Mouse (Mus musculus): ENCODE data around the gene Hsf5.

The Hsf5 gene

DNA sequence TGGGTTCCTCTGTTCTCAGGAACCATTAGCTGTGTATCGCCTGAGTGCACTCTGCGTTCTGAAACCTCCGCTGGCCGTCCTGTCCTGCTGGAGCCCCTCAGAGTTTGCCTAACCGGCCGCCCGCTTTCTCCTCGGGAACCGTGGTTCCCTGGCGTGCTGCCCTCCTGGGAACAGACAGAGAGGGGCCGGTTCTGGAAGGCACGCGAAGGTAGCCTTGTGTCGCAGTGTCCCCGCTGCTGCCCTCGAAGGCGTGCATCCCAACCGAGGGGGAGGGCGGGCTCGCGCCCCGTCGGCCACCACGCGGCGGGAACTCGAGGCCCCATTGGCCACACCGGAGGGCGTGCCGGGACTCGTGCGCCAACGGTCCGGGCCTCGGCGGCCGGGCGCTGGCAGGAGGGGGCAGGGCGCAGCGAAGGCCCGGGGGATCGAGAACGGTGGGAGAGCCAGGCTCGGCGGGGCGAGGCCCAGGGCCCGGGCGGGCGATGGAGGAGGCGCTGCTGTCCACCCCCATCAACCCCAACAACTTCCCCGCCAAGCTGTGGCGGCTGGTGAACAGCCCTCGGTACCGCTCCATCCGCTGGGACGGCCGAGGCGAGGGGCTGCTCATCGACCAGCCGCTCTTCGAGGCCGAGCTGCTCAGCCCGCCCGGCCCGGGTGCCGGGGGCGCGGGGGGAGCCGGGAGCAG is at the start of gene Hsf5:
Gene Hsf5 (plus strand): TSS at position 375 of the 685 bp plus-strand sequence.
- no peak for DNase-seq

DNA sequence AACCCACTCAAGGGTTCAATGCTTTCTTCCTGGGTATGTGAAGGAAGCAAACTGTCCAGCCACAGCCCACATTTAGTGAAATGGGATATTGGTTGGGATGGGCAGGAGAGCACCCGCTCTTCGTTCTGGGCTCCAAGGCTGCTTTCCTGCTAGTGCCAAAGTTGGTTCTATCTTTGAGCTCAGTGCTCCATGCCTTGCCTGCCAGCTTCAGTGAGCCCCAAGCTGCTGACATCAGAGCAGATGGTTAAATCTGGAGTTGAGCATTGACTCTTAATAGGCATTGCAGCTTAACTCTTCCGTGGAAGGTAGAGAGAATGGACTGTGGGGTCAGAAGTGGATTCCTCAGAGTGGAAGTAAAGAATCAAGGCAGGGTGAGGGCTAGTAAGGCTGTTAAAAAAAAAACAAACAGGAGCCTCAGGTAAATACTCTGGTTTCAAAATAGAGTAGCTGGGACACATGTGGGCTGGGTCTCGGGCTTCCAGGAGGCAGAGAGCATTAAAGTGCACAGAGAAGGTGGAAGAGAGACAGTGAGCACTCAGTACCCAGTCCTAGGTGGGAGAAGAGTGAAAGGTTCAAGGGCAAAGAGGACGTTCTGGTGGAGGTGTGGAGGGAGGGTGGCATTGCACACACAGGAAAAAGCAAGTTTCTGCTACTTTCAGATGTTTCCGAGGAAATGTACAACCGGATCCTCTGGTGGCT is 48.6 kb upstream of the Hsf5 start, which contains the start of gene Sept4:
Gene Sept4 (plus strand): TSS at position 649 of the 699 bp plus-strand sequence.
- DNase-seq = no peak

DNA sequence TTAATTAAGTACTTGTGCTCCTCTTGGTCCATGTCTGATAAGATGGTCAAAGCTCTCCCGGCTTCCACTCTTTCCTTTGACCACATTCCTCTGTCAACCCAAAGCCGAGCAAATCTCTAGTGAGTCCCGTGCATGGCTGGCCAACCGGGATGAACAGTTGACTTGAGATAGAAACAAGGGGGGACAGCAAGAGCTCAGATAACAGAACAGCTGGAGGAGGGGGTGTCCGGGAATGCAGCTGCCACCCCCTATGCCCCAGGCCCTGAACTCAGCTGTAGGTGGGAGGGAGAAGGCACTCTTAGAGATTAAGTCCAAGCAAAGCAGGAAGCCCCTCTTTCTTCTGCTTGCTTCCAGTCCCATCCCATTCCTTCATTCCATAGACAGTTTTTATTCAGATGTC is 46.2 kb upstream of the Hsf5 start:
- no peak for DNase-seq

DNA sequence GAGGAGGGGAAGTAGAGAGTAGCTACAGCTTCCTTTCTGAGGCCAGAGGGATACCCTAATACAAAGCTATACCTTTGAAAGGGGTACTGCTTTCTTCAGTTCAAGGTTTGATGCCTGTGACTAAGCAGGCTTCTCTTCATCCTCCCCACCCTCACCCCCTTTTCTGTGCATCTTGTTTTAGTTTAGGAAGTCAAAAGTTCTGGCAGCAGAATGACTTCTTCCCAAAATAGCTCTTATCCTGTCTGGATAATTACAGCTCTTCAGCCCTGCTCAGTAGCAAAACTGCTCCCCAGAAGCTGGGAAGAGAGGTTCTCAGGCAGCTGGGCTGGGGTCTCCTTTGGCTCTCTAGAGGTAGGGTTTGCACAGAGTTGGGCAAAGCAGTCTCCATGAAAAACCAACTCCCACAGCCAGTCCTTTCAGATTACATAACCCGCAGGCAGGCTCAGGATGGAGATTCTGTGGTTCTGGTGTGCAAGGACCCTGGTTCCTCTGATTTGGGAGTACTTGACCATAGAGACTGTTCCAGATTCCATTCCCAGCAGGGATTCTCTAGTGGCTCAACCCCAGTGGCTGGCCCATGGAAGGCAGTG is 45.5 kb upstream of the Hsf5 start:
- DNase-seq = no peak

DNA sequence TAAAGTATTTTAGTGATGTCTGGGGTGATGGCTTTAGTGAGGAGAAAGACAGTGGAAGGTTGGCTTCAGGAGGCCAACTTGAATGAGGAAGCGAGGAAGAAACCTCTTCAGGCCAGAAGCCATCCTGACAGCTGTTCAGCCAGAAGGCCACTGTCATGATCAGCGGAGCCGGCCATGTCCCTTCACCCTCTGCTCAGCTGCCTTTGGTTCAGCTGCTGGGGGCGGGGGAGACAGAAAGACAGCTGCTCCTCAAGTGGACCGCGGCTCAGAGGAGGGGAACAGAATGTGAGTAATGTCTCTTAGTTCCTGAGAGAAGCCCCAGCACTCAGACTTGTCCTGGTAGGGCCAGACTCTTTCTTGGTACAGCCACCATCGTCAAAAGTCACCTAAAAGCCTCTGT is 43.2 kb upstream of the Hsf5 start:
- no peak for DNase-seq

DNA sequence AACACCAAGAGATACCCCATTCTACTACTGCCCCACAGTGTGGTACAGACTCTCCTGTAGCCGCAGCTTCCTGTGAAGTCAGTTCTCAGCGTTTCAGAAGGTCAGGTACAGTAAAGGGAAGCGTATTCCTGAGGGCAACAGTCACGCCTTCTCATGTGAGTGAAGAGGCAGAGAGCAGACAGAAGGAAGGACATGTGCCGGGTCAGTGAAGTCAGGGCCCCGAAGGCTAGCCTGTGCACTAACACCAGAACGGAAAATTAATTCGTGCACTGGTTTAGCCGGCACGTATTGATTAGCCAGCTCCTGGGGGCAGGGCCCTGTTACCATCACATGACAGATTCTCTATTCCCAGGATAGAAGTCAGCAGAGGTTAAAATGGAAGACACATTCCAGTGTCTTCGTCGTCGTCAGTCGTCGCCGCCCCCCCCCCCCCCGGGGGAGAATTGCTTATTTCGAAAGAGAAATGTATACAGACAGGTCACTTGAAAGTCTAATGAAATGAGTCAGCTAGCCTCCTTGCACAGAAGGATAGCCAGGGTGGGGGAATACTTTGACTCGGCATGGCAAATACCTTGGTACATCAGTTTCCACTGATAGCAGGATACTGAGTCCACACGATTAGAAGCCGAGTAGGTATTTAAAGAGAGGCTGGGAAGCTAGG is 42.3 kb upstream of the Hsf5 start:
- DNase-seq = no peak

DNA sequence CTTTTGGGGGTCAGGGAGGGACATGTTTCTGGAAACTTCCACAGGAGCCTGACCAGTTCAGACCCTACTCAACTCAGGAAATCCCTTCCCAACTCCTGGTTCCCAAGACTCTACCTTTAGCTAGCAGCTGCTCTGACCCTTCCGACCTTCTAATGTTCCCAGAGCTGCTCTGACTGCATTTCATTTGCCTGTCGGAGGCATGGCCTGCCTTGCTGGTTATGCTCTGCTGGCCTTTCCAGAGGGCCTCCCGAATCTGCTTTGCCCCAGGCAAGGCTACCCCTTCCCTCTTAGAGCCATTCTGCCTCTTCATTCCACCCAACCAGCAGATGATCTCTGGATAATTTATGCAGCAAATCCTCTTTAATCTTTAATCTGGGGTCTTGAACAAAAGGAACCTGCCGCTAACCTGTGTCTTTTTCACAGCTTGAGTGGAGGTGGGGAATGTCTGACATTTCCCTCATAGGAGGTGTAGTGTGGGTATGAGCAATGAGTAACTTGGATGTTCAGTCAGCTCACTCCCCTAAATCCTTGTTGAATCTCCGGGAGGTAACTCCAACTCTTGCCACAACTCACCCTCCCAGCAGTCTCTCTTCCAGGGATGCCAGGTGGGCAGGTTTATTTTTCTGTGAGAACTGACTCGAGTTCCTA is 39.2 kb upstream of the Hsf5 start:
- DNase-seq = no peak

DNA sequence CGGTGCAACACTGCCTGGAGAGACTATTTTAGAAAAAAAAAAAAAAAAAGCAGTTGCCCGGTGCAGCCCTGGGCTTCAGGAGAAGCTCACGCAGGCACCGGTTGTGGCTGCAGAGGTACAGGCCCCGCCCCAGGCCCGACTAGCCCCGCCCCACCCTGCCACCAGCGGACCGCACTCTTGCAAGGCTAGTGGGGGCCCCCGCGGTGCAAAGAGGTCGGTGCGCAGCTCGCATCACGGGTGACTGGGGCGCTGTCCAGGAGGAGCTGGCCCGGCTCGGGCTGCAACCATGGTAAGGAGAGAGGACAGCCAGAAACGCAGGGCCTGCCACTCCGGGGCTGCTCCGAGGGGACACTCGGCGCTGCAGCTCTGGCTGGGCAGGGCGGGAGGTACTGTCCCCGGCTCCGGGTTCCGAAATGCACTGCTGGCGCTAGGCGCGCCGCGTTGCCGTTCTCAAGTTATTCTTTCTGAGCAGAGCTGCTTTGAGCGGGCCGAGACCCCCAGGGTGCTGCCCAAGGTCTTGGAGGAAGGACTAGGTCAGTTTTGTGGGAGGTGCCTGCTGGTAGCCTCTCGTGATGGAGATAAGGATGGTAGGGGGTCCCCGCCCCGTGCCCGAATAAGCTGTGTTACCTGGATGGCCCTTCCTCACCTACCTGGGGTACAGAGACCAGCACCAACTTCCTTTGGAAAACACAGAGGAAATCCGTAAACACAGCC is 38.6 kb upstream of the Hsf5 start:
- DNase-seq = peak; percentile 77

DNA sequence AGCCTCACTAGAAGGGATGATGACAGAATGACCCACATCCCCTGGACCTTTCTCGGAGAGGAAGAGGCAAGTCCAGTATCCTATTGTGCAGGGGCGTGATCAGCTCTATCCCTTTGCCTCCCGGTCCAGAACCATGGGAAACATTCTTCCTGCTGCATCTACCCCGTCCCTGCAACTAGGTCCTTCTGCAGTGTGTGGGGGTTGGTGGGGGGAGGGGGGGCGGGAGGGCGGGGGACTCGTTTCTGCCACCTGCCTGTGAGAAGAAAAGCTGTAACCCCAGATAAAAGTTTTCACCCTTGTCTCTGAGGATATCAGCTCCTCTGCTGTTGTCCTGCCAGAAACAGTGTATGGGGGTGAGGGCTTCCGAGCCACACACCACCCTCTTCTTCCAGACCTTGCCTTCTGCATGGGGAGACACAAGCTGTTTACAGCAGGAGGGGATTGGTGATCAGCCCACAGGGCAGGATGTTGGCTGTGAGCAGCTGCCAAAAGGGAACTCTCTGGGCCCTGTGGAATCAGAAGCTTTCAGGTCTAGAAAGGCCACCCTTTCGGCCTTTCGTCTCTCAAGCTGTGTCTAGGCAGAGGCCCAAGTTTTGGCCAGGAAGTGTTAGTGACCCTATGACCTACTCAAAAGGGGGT is 37.9 kb upstream of the Hsf5 start:
- peak; percentile 68 for DNase-seq

DNA sequence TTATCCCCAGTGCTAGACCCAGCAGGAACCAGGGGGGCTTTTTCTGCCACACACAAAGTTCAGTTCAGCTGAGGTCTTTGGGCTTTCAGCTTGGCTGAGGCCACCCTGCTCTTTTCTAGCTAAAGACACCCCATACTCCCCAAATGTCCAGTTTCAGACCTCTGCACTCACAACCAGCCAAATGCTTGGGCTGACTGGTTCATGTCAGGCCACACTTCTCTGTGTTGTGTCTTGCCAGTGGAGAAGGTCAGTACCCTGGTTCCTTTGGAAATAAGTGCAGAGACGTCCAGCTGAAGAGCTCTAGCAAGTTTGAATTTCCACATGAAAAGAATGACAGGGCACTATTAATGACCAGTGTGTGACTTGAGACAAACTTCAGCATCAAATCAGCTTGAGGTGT is 37.3 kb upstream of the Hsf5 start:
- DNase-seq = peak; percentile 76

DNA sequence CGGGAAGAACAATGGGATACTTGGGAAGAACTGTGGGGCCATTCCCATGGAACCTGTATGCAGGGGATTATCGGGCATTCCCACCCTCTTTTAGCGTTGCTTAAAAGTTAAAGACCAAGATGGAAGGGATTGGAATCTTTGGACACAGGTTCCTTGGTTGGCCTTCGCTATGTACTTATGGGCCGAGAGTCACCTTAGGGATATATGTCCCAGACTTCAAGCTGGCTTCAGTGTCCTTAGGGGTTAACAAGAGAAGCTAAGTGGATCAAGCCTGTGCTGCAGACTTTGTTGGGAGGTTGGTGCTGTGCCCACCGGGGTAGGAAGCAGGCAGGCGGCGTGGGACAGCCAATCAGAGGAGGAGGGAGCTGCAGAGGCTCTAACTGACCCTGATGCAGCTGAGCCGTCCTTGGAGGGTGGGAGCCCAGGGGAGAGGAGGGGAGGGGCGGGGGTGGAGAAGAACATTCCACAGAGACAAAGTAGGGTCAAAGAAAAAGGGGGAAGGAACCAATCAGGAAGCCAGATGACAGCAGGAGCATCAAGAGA is 36.4 kb upstream of the Hsf5 start:
- DNase-seq = peak; percentile 27

DNA sequence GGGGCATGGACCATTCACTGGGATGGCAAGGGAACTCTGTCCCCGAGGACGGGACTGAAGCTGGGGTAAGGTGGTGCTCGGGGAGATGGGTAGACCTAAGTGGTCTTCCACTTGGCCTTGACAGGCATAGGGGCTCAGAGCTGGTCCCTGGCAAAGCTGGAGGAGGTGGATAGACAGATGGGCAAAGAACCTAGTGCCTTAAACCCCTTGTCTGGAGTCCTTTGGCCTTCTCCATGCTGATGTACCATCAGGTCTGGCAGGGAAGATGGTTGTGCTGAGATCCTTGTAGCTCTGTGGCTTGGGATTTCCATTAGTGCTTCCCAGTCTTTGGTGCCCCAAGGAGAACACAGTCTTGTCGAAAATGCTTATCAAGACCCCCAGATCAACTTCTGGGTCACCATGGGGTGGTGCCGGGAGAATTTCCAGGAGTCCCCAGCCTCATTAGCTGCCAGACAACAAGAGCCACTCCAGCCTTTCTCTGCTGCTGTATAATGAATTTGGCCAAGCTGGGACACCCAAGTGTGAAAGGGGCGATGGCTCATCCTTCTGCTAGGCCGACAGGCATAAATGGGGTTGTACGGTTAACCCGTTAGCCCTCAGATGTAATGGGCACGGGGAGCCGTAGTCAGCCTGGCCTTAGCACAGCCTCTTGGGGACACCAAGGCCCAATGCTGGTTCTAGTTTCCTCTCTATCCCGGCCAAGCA is 35.7 kb upstream of the Hsf5 start:
- DNase-seq = no peak

DNA sequence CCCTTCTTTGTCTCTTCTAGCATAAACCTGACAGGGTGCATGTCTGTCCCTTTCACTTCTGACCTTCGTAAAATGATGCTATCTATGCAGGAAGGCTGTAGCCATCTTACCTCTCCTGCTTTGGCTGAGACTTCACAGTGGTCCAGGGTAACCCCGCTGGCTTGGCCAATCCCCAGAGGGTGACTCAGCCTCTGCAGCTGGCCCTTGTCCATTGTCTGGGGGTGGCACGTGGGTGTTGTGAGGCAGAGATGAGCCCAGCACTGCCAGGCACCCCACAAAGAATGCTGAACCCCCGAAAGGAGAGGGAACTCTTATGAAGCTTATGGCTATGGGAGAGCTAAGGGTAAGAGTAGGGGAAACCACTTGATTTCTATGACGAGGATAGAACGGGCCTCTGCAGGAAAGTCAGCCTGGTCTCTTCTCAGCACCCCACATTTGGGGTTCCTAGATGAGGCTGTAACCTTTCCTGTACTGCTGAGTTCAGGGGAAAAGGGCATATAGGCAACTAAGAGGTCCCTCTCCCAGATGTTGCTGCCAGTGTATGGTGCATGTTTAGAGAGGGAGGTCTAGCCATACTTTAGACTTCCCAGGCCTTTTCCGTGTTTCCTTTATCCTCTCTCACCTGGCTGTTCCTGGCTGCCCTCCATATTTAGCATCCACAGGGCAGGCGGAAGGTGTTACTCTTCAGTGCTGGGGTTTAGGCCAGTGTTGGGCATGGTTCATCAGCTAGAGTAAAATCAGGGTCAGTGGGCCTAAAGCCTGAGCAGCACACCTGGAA is 34.8 kb upstream of the Hsf5 start:
- peak; percentile 37 for DNase-seq

DNA sequence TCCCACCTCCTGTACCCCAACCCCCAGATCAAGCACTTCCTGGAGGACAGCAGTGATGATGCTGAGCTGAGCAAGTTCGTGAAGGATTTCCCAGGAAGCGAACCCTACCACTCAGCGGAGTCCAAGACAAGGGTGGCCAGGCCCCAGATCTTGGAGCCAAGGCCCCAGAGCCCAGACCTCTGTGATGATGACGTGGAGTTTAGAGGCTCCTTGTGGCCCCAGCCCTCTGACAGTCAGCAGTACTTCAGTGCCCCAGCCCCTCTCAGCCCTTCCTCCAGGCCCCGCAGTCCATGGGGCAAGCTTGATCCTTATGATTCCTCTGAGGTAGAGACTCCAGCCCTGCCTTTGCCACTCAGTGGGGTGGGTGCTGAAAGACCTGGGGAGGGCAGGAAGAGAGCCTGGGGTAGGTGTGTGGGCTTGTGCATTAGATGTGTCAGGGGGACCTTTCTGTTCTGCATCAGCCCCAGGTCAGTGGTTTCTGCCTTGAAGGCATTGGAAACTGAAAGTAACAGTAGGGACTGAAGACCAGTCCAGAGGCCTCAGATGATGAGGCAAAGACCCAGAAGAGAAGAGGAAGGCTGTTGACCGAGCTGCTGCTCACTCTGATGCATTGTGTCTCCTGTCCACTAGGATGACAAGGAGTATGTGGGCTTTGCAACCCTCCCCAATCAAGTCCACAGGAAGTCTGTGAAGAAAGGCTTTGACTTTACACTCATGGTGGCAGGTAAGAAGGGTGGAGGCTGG is 33.5 kb upstream of the Hsf5 start:
- DNase-seq = no peak

DNA sequence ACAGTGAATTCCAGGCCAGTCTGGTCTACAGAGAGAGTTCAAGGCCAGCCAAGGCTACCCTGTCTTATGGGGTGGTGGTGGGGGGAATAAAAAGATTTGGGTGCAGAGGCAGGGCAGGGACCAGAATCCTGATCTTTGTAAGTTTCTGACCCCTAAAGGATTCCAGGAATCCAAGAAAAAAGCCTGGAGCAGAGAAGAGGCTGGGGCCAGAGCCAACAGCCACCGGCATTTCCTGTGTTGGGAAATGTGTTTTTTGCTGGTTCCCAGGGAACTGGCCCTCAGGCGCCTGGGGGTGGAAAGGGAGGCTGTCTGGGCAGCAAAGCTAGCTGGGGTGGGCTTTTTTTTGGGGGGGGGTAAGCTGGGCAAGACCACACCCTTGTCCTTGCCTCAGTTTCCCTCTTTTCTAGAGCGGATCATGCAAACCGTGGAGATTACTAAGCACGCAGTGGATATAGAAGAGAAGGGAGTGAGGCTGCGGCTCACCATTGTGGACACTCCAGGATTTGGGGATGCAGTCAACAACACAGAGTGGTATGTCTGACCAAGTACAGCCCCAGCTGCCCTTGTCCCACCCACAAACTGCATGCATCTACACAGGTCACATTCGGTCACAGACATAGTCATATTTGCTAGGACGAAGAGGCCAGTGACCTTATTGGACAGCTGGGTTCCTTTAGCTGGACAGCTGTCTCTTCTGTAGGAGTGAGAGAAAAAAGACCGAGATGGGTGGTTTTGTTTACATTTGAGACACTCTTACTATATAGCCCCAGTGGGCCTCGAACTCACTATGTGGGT is 32.1 kb upstream of the Hsf5 start:
- DNase-seq = peak; percentile 75

DNA sequence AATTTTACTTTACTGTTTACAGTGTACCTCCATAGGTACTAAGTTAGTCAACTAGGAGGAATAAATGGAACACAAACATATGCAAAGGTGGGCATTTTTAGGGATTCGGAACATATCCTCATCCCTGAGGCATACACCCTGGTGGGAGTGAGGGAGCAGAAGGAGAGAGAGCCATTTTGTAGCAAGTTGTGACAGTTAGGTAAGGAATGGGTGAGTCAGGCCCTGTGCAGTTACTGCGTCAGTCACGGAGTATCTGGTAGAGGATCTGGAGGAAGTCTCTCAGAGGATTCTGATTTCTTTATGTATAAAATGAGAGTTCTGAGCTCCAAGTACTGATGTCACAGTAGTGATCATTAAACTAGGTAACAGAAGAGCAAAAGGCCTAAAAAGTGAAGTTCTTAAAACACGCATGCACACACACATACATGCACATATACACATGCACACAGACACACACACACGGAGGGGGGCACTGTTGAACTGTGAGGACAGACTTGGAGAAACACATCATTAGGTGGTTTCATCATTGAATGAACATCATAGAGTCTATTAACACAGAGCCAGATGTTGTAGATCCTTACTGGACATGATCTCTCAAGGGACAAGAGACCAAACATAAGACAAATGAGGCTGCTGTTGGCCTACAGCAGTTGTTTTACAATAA is 29.6 kb upstream of the Hsf5 start:
- no peak for DNase-seq

DNA sequence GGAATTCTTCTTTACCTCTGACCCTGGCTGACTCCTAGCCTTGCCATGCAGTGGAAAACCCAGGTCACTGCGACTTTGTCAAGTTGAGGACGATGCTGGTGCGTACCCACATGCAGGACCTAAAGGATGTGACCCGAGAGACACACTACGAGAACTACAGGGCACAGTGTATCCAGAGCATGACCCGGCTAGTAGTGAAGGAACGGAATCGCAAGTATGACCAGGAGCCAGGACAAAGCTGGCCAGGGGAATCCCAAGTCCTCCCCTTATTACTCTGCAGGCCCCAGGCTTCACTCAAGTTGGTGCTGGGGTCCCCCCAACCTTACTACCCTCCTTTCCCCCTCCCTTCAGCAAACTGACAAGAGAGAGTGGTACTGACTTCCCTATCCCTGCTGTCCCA is 27.4 kb upstream of the Hsf5 start:
- DNase-seq = no peak

Measured in lung, postnatal 36 days (tissue).